Mouse (Mus musculus) frontal cortex, postnatal 36 days (tissue): ENCODE measurements around the gene Sdhaf1.
A peak's percentile ranks its signal among the peaks of the same experiment; 100 is the strongest.

Source experiments
- DNase-seq, 2 experiments: peaks; one replicate each; pipeline ENCODE4 v3.0.0; 2022; ENCODE audit warnings: low spot score in 2 of 2

Sdhaf1 gene

DNA sequence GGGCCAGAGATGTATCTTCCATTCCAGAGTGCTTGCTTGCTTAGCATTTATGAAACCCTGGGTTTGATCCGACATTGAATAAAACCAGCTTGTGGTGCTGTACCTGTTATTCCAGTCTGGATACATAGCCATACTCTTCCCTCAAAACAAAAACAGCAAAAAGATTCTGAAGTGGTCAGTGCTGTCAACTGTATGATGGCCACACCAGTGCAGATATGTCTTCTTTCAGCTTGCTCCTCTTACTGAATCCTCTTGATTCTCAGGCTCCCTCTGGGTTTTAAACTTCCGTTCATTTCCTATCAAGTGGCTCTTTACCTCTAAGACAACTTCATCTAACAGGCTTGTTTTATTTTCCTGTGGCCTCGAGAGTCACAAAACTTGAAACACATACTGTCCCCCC, at the start of gene Sdhaf1:
Gene Sdhaf1, minus strand, starts transcription at position 101 of the 400 bp plus-strand sequence.
- no peak for DNase-seq

GRCm38 (mm10) chr7:30367466-30367865, 43.8 kb upstream of the Sdhaf1 start:
- no peak for DNase-seq

- no peak for DNase-seq
Observed at GRCm38 (mm10) chr7:30363344-30363738, 39.6 kb upstream of the Sdhaf1 start.

DNA sequence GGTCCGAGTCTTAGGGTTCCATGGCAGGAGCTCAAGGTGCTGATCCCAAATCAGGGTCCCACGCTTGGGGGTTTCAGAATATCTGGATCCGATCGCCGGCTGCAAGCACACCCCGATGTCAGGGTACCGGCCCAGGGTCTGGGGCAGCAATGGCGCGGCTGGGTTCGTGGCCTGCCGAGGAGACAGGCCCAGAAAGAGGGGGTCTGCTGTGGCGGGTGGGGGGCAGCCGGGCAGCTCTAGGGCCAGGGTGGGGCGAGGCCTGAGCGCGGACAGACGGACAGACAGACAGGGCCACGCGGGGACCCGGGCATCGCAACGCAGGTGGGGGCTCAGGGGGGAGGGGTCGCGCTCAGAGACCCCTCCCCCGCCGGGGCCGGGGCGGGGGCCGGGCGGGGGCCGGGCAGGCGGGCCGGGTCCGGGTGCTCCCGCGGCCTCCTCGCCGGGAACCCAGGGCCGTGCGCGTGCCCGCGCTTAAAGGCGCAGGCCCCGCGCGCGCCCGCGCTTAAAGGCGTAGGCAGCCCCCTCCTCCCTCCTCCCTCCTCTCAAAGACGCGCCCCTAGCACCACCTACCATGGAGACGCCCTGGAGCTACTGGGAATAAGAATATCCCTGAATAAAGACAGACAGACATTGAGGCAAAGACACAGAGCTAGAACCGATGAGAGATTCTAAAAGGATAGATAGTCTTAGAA, 39.1 kb upstream of the Sdhaf1 start, which contains the start of gene Lrfn3:
Gene Lrfn3, minus strand, starts transcription at position 121 of the 692 bp plus-strand sequence.
- DNase-seq, result peak; percentile 58 to 71

DNA sequence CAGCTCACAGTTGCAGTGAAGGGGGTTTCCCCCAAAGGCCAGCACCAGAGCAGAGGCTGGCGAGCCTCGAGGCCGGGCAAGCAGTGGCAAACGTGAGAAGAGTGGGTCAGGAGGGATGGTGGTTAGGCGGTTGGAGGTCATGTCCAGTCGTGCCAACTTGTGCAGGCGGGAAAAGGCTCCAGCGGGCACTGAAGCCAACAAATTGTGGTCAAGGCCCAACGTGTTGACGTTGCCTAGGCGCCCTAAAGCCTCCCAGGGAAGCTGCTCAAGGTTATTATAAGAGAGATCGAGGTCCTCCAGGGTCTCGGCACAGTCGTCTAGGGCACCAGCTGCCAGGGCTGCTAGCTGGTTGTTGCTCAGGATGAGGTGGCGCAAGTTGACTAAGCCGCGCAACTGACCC, 36.3 kb upstream of the Sdhaf1 start:
- no peak for DNase-seq

- DNase-seq, result no peak
Observed at GRCm38 (mm10) chr7:30359276-30359865, 35.7 kb upstream of the Sdhaf1 start.

DNA sequence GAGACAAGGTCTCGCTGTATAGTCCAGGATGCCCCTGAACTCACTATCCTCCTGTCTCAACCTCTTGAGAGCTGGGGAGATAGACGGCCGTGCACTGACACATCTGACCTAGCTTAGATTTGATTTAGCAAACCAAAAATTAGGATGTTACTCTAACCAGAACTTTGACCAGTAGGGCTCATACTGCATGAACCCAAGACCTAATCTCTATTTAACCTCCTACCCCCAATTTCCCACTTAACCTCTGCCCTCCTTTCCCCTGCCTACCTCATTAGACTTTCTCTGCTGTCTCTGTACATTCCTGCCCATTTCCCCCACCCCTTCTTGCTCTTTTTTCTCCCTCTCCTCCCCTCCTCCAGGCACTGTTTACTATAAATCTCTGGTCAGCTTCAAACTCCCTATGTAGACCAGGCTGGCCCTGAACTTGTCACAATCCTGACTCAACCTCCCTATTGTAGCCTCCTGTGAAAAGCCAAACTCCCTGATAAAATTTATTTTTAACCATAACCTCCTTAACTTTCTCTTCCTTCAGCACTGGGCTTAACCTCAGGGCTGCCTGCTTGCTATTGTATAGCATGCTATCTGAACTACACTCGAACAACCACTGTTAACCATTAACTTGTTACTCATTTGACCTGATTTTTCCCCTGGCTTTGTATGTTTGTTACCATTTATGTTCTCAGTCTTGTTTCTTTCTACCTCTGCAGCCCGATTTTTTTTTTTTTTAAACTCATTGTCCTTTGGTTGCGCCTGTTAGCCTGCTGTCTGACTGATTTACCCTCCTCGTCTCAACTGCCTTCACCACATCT, 34.9 kb upstream of the Sdhaf1 start:
- DNase-seq, result no peak

- no peak for DNase-seq
Observed at GRCm38 (mm10) chr7:30354059-30354458, 30.4 kb upstream of the Sdhaf1 start.

- peak; percentile 70 to 77 for DNase-seq
Observed at GRCm38 (mm10) chr7:30353279-30353822, 29.7 kb upstream of the Sdhaf1 start.

- DNase-seq, result peak; percentile 82 to 89
Observed at GRCm38 (mm10) chr7:30347828-30348227, 24.1 kb upstream of the Sdhaf1 start.

DNA sequence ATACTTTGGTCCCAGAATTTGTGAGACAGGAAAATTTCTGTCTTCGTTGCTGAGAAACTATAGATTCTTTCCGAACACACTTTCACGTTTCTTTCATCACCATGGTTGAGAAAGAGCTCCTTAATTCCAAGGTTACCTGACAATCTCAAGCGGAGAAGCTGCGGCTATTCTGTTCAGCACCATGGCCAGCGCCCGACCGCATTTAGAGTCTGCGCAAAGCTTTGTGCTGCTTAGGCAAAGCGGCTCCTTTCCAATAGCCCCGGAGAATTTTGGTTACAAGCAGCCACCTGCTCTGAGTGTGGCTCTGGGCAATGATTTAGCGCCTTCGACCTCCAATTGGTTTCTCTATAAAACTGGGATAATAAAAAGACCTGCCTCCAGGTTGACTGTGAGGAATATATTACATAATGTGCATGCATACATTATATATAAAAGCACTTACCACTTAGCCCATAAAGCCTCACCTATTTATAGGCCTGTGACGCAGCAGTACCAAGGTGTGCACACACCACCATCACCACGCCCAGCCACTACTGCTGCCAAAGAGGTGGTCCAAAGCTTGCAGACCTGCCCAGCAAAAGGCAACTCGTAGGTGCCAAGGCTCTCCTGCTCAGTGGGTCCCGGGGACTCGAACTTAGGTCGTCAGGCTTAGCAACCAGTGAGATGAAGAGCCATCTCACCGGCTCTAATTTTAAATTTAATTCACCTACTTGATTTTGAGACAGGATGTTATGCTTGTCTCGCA, 23.1 kb upstream of the Sdhaf1 start:
- DNase-seq, result no peak

DNA sequence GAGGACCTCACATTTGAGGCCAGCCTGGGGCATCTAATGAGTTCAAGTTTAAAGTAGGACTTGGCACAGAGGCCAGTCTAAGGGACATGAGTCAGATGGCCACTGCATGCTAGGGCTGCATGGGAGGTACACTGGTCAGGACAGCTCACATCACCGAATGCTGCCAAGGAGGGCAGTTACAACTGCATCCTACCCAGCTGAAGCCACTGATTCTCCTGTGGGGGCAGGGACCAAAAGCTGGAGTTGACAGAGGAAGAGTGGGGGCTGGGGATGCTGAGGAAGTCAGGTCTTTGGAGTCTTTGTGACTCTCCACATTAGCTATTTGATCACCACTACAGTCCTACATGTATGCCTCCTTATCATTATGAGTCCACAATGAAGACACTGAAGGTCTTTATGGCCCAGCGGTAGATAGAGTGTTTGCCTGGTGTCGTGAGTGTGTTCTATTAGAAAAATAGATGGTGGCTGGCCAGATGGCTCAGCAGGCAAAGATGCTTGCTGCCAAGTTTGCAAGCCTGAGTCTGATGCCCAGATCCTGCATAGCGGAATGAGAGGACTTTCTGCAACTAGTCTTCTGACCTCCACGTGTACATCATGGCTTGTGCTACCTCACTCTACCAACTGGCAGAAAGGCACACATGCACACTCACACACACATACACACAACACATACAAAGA, 15.9 kb upstream of the Sdhaf1 start:
- no peak for DNase-seq

- DNase-seq, result peak; percentile 89 to 92
Observed at GRCm38 (mm10) chr7:30336384-30336783, 12.7 kb upstream of the Sdhaf1 start.

DNA sequence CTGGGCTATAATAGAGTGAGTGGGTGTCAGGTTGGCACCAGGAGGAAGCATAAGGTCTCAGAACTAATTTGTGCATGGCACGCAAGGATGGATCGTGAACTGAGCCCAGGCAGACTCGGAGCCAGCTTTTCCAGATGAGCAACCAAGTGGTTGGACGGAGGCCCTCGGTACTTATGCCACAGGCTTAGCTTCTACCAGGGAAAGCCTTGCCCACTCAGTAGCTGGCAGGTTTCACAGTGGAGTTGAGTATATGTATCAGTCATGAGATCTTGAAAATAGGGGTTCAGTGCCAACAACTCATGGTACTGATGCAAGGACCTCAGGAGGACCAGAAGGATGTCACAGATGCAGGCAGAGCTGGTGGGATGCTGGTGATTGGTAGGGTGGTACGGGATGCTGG, 12.0 kb upstream of the Sdhaf1 start:
- peak in 1 of 2 experiments; percentile 22 for DNase-seq

DNA sequence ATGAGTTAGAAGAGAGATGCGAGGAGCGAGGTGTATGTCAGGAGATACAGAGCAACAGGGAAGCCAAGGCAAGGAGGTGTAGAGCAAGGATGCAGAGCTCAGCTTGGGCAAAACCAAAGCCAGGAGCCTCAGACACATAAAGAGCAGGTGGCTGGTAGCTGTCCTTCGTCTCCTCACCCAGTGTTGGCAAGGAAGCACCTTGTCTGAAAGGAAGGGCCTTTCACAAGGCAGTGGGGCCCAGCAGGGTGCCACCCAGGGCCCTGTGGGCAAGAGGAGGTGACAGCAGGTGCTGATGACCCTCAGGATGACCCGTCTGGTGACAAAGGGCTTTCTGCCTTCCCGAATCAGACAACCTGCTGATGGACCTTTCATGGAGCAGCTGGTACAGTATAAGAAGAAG, 10.9 kb upstream of the Sdhaf1 start:
- no peak for DNase-seq

- peak; percentile 77 to 83 for DNase-seq
Observed at GRCm38 (mm10) chr7:30333436-30333835, 9.7 kb upstream of the Sdhaf1 start.

DNA sequence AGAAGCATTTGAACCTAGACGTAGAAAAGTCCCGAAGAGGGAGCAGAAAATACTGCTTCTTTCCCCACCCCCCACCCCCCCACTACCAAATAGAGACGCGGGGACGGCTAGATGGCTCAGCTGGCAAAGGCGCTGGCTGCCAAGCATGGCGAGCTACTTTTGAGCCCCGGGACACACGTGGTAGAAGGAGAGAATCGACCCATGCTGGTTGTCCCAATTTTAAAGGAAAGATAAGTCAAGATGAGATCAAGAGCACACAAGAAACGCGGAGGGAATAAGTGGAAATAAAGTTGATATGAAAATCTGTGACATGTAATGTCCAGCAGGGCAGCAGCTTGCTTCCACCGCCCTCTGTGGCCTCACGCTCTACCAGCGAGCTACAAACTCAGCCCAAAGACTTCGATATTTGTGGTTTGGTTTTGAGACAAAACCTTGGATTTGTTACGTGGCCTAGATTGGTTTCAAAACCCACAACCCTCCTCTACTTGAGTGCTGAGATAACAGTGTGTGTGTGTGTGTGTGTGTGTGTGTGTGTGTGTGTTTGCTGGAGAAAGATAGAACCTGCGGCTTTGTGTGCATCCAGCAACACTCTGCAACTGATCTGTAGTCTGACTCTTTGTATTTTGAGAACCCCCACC, 9.0 kb upstream of the Sdhaf1 start:
- no peak for DNase-seq

GRCm38 (mm10) chr7:30331887-30332286, 8.2 kb upstream of the Sdhaf1 start:
- peak; percentile 87 to 96 for DNase-seq

DNA sequence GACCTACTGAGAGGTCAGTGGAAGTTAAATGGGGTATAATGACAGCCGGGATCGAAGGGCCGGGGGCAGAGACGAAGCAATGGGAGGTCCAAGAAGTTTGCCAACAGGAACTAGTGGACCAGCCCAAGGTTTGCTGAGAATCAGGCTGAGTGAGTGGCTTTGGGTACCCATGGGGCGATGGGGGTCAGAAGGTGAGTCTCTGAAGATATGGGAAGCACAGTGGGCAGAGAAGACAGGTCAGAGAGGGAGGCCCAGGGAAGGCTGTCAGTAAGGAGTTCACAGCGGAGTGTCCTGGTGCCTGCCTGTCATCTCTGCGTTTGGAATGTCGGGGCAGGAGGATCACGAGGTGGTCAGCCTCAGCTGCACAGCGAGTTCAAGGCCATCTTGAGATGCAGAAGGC, 4.7 kb upstream of the Sdhaf1 start:
- DNase-seq, result no peak

GRCm38 (mm10) chr7:30327140-30327539, 3.4 kb upstream of the Sdhaf1 start:
- DNase-seq, result no peak

DNA sequence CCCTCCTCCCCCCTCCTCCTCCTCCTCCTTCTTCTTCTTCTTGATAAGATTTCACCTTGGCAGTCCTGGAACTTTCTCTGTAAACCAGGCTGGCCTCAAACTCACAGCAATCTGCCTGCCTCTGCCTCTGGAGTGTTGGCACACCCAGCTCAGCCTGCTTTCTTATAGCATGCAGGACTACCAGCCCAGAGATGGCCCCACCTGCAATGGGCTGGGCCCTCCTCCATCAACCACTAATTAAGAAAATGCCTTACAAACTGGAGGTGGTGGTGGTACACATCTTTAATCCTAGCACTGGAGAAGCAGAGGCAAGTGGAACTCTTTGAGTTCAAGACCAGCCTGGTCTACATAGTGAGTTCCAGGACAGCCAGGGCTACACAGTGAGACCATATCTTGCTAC, 2.7 kb upstream of the Sdhaf1 start:
- DNase-seq, result no peak
